Mouse (Mus musculus) liver, postnatal 0 days (tissue): ENCODE measurements around the gene Wars2. TPM values are rescaled to one million over a fixed set of nuclear protein-coding genes. Genes with fewer than 3 reads are reported as not detected.

Experiments
- ATAC-seq: fragments of 200-750 bp; cut with Nextera tagmentation; 2 replicates; pipeline ENCODE4 v1.8.0; 2017; ENCODE audit warnings: mild to moderate bottlenecking, moderate library complexity
- DNase-seq: peaks from one replicate; pipeline ENCODE4 v3.0.0-alpha.2; 2016
- H3K27ac ChIP-seq: fragments of 300-500 bp; sonication (generic); 2 replicates; pipeline ENCODE4 v1.5.1; 2014; ENCODE audit warnings: antibody characterized with exemption, moderate library complexity, mild to moderate bottlenecking, low read depth
- H3K27me3 ChIP-seq: fragments of 300-500 bp; sonication (generic); 2 replicates; pipeline ENCODE4 v1.6.1; 2014; ENCODE audit warnings: low read length, control low read depth, mixed read lengths; ENCODE audit not compliant: insufficient read depth
- H3K36me3 ChIP-seq: fragments of 300-500 bp; sonication (generic); replicated peaks from 2 replicates; pipeline ENCODE4 v1.6.1; 2014; ENCODE audit warnings: mild to moderate bottlenecking, control low read depth, low read length, moderate library complexity, mixed read lengths; ENCODE audit not compliant: insufficient read depth
- H3K4me1 ChIP-seq: fragments of 300-500 bp; sonication (generic); 2 replicates; pipeline ENCODE4 v1.6.1; 2014; ENCODE audit warnings: antibody characterized with exemption, mild to moderate bottlenecking, control low read depth; ENCODE audit not compliant: insufficient read depth
- H3K4me2 ChIP-seq: fragments of 300-500 bp; sonication (generic); 2 replicates; pipeline ENCODE4 v1.6.1; 2014; ENCODE audit warnings: low read depth, mild to moderate bottlenecking, low read length, moderate library complexity, mixed read lengths
- H3K4me3 ChIP-seq: fragments of 300-500 bp; sonication (generic); 2 replicates; pipeline ENCODE4 v1.5.1; 2014; ENCODE audit warnings: low read depth, low read length
- H3K9ac ChIP-seq: fragments of 300-500 bp; sonication (generic); replicated peaks from 2 replicates; pipeline ENCODE4 v1.6.1; 2014; ENCODE audit warnings: mild to moderate bottlenecking, moderate library complexity
- H3K9me3 ChIP-seq: fragments of 300-500 bp; sonication (generic); 2 replicates; pipeline ENCODE4 v1.6.1; 2016; ENCODE audit warnings: mild to moderate bottlenecking, control low read depth, low read length, mixed read lengths
- CTCF ChIP-seq: sonication (generic); IDR thresholded peaks from 2 replicates; pipeline ENCODE4 v1.5.1; 2016; ENCODE audit warnings: antibody characterized with exemption, low read depth
- EP300 ChIP-seq: IDR thresholded peaks from 2 replicates; pipeline ENCODE4 v1.6.1; 2016; ENCODE audit warnings: antibody characterized with exemption, low read depth, mild to moderate bottlenecking
- WGBS: fragments of 180-500 bp; shearing (Covaris S2); extraction: QIAGEN DNeasy Blood & Tissue Kit; methylation state at CpG from one replicate; pipeline ENCODE4 v1.1.7; 2014; ENCODE audit not compliant: insufficient replicate concordance; 5-methylcytosine and 5-hydroxymethylcytosine counted together
- polyA plus RNA-seq: library from polyadenylated mRNA; unstranded; fragments of >200 nt; fragmentation: Nextera tagmentation; extraction: Ambion mirVana; gene quantifications from 2 replicates; pipeline ENCODE4 v1.2.1, GENCODE M21; 2015

Wars2 gene
- polyA plus RNA-seq, 1 experiment from 2014 or later: 1.4 TPM

DNA sequence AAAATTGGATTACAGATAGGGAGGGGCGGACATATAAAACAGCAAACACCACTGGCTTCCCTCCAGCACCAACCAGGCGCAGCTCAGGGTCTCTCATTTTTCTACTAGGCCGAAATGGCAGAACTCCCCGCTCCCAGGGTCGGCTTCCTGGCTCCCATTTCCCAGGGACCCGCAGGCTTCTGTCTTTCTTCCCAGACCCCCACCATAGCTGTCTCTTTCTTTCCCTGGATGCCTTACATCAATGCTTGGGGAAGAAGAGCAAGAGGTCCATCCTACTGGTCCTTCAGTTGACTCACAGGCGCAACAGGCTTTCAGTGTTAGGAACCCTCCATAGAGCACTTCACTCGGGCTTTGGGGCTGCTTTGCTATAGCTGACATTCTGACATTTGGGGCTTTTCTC is 101.6 kb downstream of the Wars2 start:
- no peak for ATAC-seq

GRCm38 (mm10) chr3:99245341-99245740 is 104.5 kb downstream of the Wars2 start:
- Histone ChIP-seq H3K36me3 (no peaks in the 10 kb centered on the region), H3K9me3 (no peaks in the 10 kb centered on the region), H3K27me3 (peaks cover 96% of the 10 kb centered on the region), H3K4me1 (peaks cover 9% of the 10 kb centered on the region; the same call in 1 of the 2 replicates), H3K4me2 (no peak overlapping the region), H3K4me3 (no peak overlapping the region), H3K27ac (no peak overlapping the region), H3K9ac (no peak overlapping the region)
- ATAC-seq: no peak
- 18% methylated on average over 3 of the region's 3 CpGs for WGBS
- no peak for DNase-seq
- no peak for TF ChIP-seq CTCF
- TF ChIP-seq EP300: no peak

More for the DNA sequence above, 101.6 kb downstream of the Wars2 start:
- 11% methylated on average over 8 of the region's 8 CpGs for WGBS
- H3K36me3 ChIP-seq: no peaks in the 10 kb centered on the region
- TF ChIP-seq EP300: no peak
- no peak for TF ChIP-seq CTCF
- no peaks in the 10 kb centered on the region for H3K9me3 ChIP-seq
- H3K9ac ChIP-seq: no peak overlapping the region
- H3K27ac ChIP-seq: no peak overlapping the region
- no peak overlapping the region for H3K4me3 ChIP-seq
- peaks cover 5% of the 10 kb centered on the region; the same call in 1 of the 2 replicates for H3K4me1 ChIP-seq
- H3K4me2 ChIP-seq: no peak overlapping the region
- no peak for DNase-seq
- peaks cover 95% of the 10 kb centered on the region for H3K27me3 ChIP-seq

- H3K9me3 ChIP-seq: no peaks in the 10 kb centered on the region
- no peak for DNase-seq
- H3K4me2 ChIP-seq: no peak overlapping the region
- H3K27me3 ChIP-seq: peaks cover 96% of the 10 kb centered on the region
- TF ChIP-seq CTCF (no peak), EP300 (no peak)
- peaks cover 5% of the 10 kb centered on the region; the same call in 1 of the 2 replicates for H3K4me1 ChIP-seq
- no peak for ATAC-seq
- WGBS: 28% methylated on average over 3 of the region's 3 CpGs
- no peak overlapping the region for H3K9ac ChIP-seq
- no peak overlapping the region for H3K4me3 ChIP-seq
- no peak overlapping the region for H3K27ac ChIP-seq
- no peaks in the 10 kb centered on the region for H3K36me3 ChIP-seq
Measured at GRCm38 (mm10) chr3:99246629-99247028, 105.8 kb downstream of the Wars2 start.

- no peak overlapping the region for H3K4me2 ChIP-seq
- H3K27me3 ChIP-seq: peaks cover 97% of the 10 kb centered on the region
- peaks cover 5% of the 10 kb centered on the region; the same call in 1 of the 2 replicates for H3K4me1 ChIP-seq
- no peak for ATAC-seq
- no peaks in the 10 kb centered on the region for H3K36me3 ChIP-seq
- H3K9me3 ChIP-seq: no peaks in the 10 kb centered on the region
- TF ChIP-seq EP300: no peak
- no peak for TF ChIP-seq CTCF
- no peak for DNase-seq
- H3K4me3 ChIP-seq: no peak overlapping the region
- 6% methylated on average over 4 of the region's 4 CpGs for WGBS
- H3K9ac ChIP-seq: no peak overlapping the region
- no peak overlapping the region for H3K27ac ChIP-seq
Measured at GRCm38 (mm10) chr3:99247586-99247985, 106.7 kb downstream of the Wars2 start.

DNA sequence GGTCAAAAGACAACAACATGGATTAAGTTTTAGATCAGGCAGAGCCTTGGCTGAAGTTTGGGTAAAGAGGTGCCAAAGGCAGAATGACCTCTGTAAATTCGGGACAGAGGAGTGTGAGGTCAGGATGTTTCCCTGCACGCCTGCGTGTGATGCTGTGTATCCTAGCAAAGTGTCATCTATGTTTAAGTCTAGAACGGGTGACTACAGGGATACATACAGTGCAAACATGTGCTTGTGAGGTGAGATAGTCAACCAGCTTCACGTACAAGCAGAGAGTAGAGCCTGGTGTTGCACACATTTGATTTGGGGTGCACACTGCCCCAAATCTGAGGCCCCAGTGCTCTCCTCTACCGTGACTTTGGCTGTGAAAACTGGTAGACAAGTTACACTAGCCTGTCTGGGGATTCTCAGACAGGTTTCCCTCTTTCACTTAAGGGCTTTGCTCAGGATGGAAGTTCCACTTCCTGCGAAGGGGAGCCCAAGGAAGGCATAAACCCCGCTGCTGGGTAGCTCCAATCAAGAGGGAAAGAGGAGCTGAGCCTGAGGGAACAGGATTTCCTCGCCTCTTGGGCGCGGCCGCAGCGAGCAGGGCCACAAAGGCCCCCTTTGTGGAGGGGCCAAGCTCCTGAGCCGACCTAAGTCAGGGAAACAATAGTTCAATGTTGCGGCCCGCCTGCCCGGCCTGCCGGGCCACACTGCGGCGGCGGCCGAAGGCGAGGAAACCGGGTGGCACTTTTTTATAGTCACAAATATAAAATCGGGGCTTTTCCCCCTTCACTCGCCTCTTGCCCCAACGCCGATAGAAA is 107.3 kb downstream of the Wars2 start:
- Histone ChIP-seq H3K4me1 (peaks cover 5% of the 10 kb centered on the region), H3K36me3 (no peaks in the 10 kb centered on the region), H3K4me3 (no peak overlapping the region), H3K27ac (no peak overlapping the region), H3K9ac (no peak overlapping the region), H3K9me3 (no peaks in the 10 kb centered on the region), H3K4me2 (no peak overlapping the region), H3K27me3 (peaks cover 97% of the 10 kb centered on the region)
- ATAC-seq (no peak), DNase-seq (no peak)
- TF ChIP-seq EP300: no peak
- no peak for TF ChIP-seq CTCF
- WGBS: 3% methylated on average over 28 of the region's 28 CpGs

DNA sequence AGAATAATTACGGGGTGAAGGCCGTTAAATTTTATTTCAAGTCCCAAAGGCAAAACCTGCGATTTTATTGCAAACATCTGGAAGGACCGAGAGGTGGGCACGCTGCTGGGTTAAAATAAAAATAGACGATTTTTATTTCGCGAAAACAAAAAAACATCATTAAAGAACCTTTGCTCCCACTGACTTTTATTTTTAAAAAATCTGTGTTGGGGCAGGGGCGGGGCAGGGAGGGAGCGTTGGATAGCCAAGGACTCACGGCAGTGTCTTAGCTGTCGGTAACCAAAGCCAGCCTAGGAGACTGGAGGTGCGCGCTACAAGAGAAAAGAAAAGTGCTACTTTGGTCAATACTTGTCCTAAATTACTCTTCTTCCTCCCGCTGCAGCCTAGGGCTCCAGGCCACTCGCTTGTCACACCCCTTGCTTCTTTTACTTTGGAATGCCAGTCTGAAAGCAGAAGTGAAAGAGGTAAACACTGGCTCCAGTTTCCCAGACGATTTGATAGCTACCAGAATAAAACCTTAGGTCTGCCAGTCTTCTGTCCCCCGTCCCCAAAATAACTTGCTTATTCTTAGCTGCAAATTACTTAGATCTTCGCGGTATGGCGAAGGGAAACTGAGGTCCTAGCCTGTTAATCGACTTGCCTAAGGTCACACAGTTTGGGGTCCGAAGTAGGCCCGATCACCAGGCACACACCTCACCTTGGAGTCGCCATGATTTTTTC is 108.1 kb downstream of the Wars2 start:
- Histone ChIP-seq H3K4me1 (peaks cover 12% of the 10 kb centered on the region), H3K4me2 (no peak overlapping the region), H3K27ac (no peak overlapping the region), H3K4me3 (no peak overlapping the region), H3K27me3 (peaks cover 98% of the 10 kb centered on the region), H3K36me3 (no peaks in the 10 kb centered on the region), H3K9me3 (no peaks in the 10 kb centered on the region), H3K9ac (no peak overlapping the region)
- no peak for DNase-seq
- 2% methylated on average over 25 of the region's 25 CpGs for WGBS
- TF ChIP-seq EP300 (no peak), CTCF (no peak)
- ATAC-seq: no peak
